Mouse (Mus musculus): ENCODE measurements around the gene Mphosph9. TPM values are rescaled to one million over a fixed set of nuclear protein-coding genes. Genes with fewer than 3 reads are reported as not detected.

Gene Mphosph9
- total RNA-seq, 2 experiments from 2014 or later: 4.8 to 6.1 TPM

GRCm38 (mm10) chr5:124266821-124267220 lies 61.0 kb downstream of the Mphosph9 start:
- DNase-seq: no peak

GRCm38 (mm10) chr5:124263246-124263645 lies 64.5 kb downstream of the Mphosph9 start:
- no peak for DNase-seq

GRCm38 (mm10) chr5:124262090-124262489 lies 65.7 kb downstream of the Mphosph9 start:
- no peak for DNase-seq

- DNase-seq: no peak
These were observed 68.6 kb downstream of the Mphosph9 start for GRCm38 (mm10) chr5:124259133-124259532.

GRCm38 (mm10) chr5:124258026-124258425 lies 69.7 kb downstream of the Mphosph9 start:
- no peak for DNase-seq

- no peak for DNase-seq
These were observed 72.6 kb downstream of the Mphosph9 start for GRCm38 (mm10) chr5:124255141-124255540.

- no peak for DNase-seq
These were observed 74.2 kb downstream of the Mphosph9 start for GRCm38 (mm10) chr5:124253555-124253954.

- DNase-seq: no peak
These were observed 75.0 kb downstream of the Mphosph9 start for GRCm38 (mm10) chr5:124252580-124253320.

- DNase-seq: no peak
These were observed 76.7 kb downstream of the Mphosph9 start for GRCm38 (mm10) chr5:124251070-124251469.

GRCm38 (mm10) chr5:124249614-124250591 lies 77.9 kb downstream of the Mphosph9 start, which contains the start of gene Pitpnm2:
Pitpnm2 (minus strand) TSS chr5:124249760.
- DNase-seq: peak; percentile 65

GRCm38 (mm10) chr5:124248845-124249613 lies 78.7 kb downstream of the Mphosph9 start:
- DNase-seq: peak; percentile 70

- no peak for DNase-seq
These were observed 79.7 kb downstream of the Mphosph9 start for GRCm38 (mm10) chr5:124247986-124248626.

- no peak for DNase-seq
These were observed 80.5 kb downstream of the Mphosph9 start for GRCm38 (mm10) chr5:124247296-124247695.

- no peak for DNase-seq
These were observed 82.9 kb downstream of the Mphosph9 start for GRCm38 (mm10) chr5:124244885-124245284.

GRCm38 (mm10) chr5:124244449-124244848 lies 83.3 kb downstream of the Mphosph9 start:
- no peak for DNase-seq

GRCm38 (mm10) chr5:124243236-124243901 lies 84.4 kb downstream of the Mphosph9 start:
- DNase-seq: no peak

- no peak for DNase-seq
These were observed 85.9 kb downstream of the Mphosph9 start for GRCm38 (mm10) chr5:124241686-124242444.

GRCm38 (mm10) chr5:124240841-124241685 lies 86.7 kb downstream of the Mphosph9 start:
- no peak for DNase-seq

GRCm38 (mm10) chr5:124236180-124236579 lies 91.6 kb downstream of the Mphosph9 start:
- no peak for DNase-seq

Data from gastrocnemius, postnatal 10 days (tissue).